Mouse (Mus musculus): ENCODE data around the gene Ppp2r2d. TPM values are rescaled to one million over a fixed set of nuclear protein-coding genes. Genes with fewer than 3 reads are reported as not detected.

Gene Ppp2r2d
- polyA plus RNA-seq, 1 experiment: 24.2 TPM

- 58% methylated on average over 5 of the region's 5 CpGs for WGBS
- peak; percentile 76 for DNase-seq
- Histone ChIP-seq H3K27me3 (replicated peaks; ENCODE audit: control insufficient read depth, insufficient read depth, low read length) (no peaks in the 10 kb centered on the region), H3K4me3 (ENCODE audit: insufficient read depth, low read depth, low read length) (peak overlapping the region; percentile 99), H3K27ac (ENCODE audit: insufficient read depth, low read depth, low read length) (peak overlapping the region; percentile 99), H3K36me3 (ENCODE audit: control insufficient read depth, insufficient read depth, low read length) (no peaks in the 10 kb centered on the region), H3K4me1 (ENCODE audit: control insufficient read depth, insufficient read depth, low read length) (peaks cover 38% of the 10 kb centered on the region)
- TF ChIP-seq POLR2A (IDR thresholded peaks at IDR 0.05; ENCODE audit: low read depth, low read length) (no peak), CTCF (conservative IDR thresholded peaks at IDR 0.05; ENCODE audit: insufficient read depth, insufficient read length, low read depth, low read length) (no peak)
Measured at GRCm38 (mm10) chr7:138907976-138908375, 62.1 kb downstream of the Ppp2r2d start.

- Histone ChIP-seq H3K36me3 (ENCODE audit: control insufficient read depth, insufficient read depth, low read length) (no peaks in the 10 kb centered on the region), H3K27ac (ENCODE audit: insufficient read depth, low read depth, low read length) (peak overlapping the region; percentile 99), H3K4me1 (ENCODE audit: control insufficient read depth, insufficient read depth, low read length) (peaks cover 36% of the 10 kb centered on the region), H3K4me3 (ENCODE audit: insufficient read depth, low read depth, low read length) (peak overlapping the region; percentile 99), H3K27me3 (replicated peaks; ENCODE audit: control insufficient read depth, insufficient read depth, low read length) (no peaks in the 10 kb centered on the region)
- TF ChIP-seq POLR2A (IDR thresholded peaks at IDR 0.05; ENCODE audit: low read depth, low read length) (no peak), CTCF (conservative IDR thresholded peaks at IDR 0.05; ENCODE audit: insufficient read depth, insufficient read length, low read depth, low read length) (no peak)
- DNase-seq: no peak
- WGBS: 9% methylated on average over 10 of the region's 10 CpGs
Measured at GRCm38 (mm10) chr7:138908768-138909276, 62.9 kb downstream of the Ppp2r2d start.

GRCm38 (mm10) chr7:138909277-138910192, 63.7 kb downstream of the Ppp2r2d start, which contains the start of gene Bnip3:
TSS of gene Bnip3 (minus strand) at chr7:138909519.
- H3K4me3 ChIP-seq (ENCODE audit: insufficient read depth, low read depth, low read length): peak within 1 kb of the TSS; percentile 99
- H3K4me1 ChIP-seq (ENCODE audit: control insufficient read depth, insufficient read depth, low read length): peaks cover 34% of the 10 kb centered on the region
- peak; percentile 97 for DNase-seq
- peak within 1 kb of the TSS; percentile 99 for H3K27ac ChIP-seq (ENCODE audit: insufficient read depth, low read depth, low read length)
- H3K36me3 ChIP-seq (ENCODE audit: control insufficient read depth, insufficient read depth, low read length): no peaks in the 10 kb centered on the region
- TF ChIP-seq CTCF (conservative IDR thresholded peaks at IDR 0.05; ENCODE audit: insufficient read depth, insufficient read length, low read depth, low read length) (no peak), POLR2A (IDR thresholded peaks at IDR 0.05; ENCODE audit: low read depth, low read length) (peak; percentile 91)
- no peaks in the 10 kb centered on the region for H3K27me3 ChIP-seq (replicated peaks; ENCODE audit: control insufficient read depth, insufficient read depth, low read length)
- WGBS: 1% methylated on average over 65 of the region's 66 CpGs

- H3K27ac ChIP-seq (ENCODE audit: insufficient read depth, low read depth, low read length): 0 out of 2 replicates have a peak overlapping the region, but pooled peaks have one; percentile 55
- 34% methylated on average over 7 of the region's 7 CpGs for WGBS
Measured at GRCm38 (mm10) chr7:138910193-138910562, 64.3 kb downstream of the Ppp2r2d start.

GRCm38 (mm10) chr7:138913616-138914015, 67.7 kb downstream of the Ppp2r2d start:
- no peaks in the 10 kb centered on the region for H3K27me3 ChIP-seq (replicated peaks; ENCODE audit: control insufficient read depth, insufficient read depth, low read length)
- no peaks in the 10 kb centered on the region for H3K36me3 ChIP-seq (ENCODE audit: control insufficient read depth, insufficient read depth, low read length)
- no peak for DNase-seq
- no peak overlapping the region for H3K4me3 ChIP-seq (ENCODE audit: insufficient read depth, low read depth, low read length)
- TF ChIP-seq POLR2A (IDR thresholded peaks at IDR 0.05; ENCODE audit: low read depth, low read length): no peak
- no peak for TF ChIP-seq CTCF (conservative IDR thresholded peaks at IDR 0.05; ENCODE audit: insufficient read depth, insufficient read length, low read depth, low read length)
- H3K4me1 ChIP-seq (ENCODE audit: control insufficient read depth, insufficient read depth, low read length): 0 out of 2 replicates have a peak, but pooled peaks cover 4% of the 10 kb centered on the region
- H3K27ac ChIP-seq (ENCODE audit: insufficient read depth, low read depth, low read length): no peak overlapping the region
- 86% methylated on average over 3 of the region's 3 CpGs for WGBS

More at GRCm38 (mm10) chr7:138910193-138910562, 64.3 kb downstream of the Ppp2r2d start:
- DNase-seq: no peak
- Histone ChIP-seq H3K27me3 (replicated peaks; ENCODE audit: control insufficient read depth, insufficient read depth, low read length) (no peaks in the 10 kb centered on the region), H3K4me3 (ENCODE audit: insufficient read depth, low read depth, low read length) (peak overlapping the region; percentile 71), H3K4me1 (ENCODE audit: control insufficient read depth, insufficient read depth, low read length) (peaks cover 28% of the 10 kb centered on the region; the same call in 1 of the 2 replicates), H3K36me3 (ENCODE audit: control insufficient read depth, insufficient read depth, low read length) (no peaks in the 10 kb centered on the region)
- TF ChIP-seq CTCF (conservative IDR thresholded peaks at IDR 0.05; ENCODE audit: insufficient read depth, insufficient read length, low read depth, low read length) (no peak), POLR2A (IDR thresholded peaks at IDR 0.05; ENCODE audit: low read depth, low read length) (no peak)

- H3K4me1 ChIP-seq (ENCODE audit: control insufficient read depth, insufficient read depth, low read length): peaks cover 5% of the 10 kb centered on the region; the same call in 1 of the 2 replicates
- DNase-seq: peak; percentile 96
- no peaks in the 10 kb centered on the region for H3K27me3 ChIP-seq (replicated peaks; ENCODE audit: control insufficient read depth, insufficient read depth, low read length)
- peak; percentile 37 for TF ChIP-seq CTCF (conservative IDR thresholded peaks at IDR 0.05; ENCODE audit: insufficient read depth, insufficient read length, low read depth, low read length)
- TF ChIP-seq POLR2A (IDR thresholded peaks at IDR 0.05; ENCODE audit: low read depth, low read length): no peak
- peak overlapping the region; percentile 66 for H3K27ac ChIP-seq (ENCODE audit: insufficient read depth, low read depth, low read length)
- peak overlapping the region; percentile 7 for H3K4me3 ChIP-seq (ENCODE audit: insufficient read depth, low read depth, low read length)
- H3K36me3 ChIP-seq (ENCODE audit: control insufficient read depth, insufficient read depth, low read length): no peaks in the 10 kb centered on the region
- 1% methylated on average over 26 of the region's 26 CpGs for WGBS
Measured at GRCm38 (mm10) chr7:138919156-138919944, 73.5 kb downstream of the Ppp2r2d start.
